Mouse (Mus musculus) E14TG2a.4 (cell line): ENCODE results near the gene Nckap5.

Source experiments
- CTCF ChIP-seq: conservative IDR thresholded peaks from 2 replicates; pipeline ENCODE4 v1.5.1; 2014; ENCODE audit warnings: low read length
- POU5F1 ChIP-seq: IDR thresholded peaks from 2 replicates; pipeline ENCODE4 v1.6.1; 2014; ENCODE audit warnings: low read length, borderline replicate concordance

DNA sequence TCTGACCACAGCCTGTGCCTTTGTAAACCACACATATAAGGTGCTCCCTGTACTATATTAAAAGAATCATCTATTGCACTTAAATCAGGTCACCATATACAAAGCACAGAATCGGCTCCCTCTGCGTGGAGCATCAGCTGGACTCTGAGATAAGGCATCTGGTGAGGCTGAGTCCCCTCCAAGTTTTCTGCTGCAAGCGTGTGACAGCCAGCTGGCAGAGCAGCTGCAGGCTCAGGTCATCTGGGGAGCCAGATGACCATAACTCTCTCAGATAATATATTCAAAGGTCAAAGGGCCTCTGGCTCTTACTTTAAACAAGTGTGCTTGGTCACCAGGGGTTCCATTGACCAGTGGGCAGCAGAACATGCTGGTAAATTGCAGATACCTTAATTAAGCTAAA, 233.2 kb downstream of the Nckap5 start:
- TF ChIP-seq CTCF: no peak
- no peak for TF ChIP-seq POU5F1
